Mouse (Mus musculus) B cell, adult 2 months (primary cell): ENCODE measurements at regions not wholly inside any gene's neighbourhood (a gene's known extent, or its start where the extent isn't known, plus 50 kb on each side); places are given as distances from the start of the nearest gene placed in this dataset.

Experiments
- DNase-seq, 2 experiments: peaks; one replicate each; pipeline ENCODE4 v3.0.0; 2022

DNA sequence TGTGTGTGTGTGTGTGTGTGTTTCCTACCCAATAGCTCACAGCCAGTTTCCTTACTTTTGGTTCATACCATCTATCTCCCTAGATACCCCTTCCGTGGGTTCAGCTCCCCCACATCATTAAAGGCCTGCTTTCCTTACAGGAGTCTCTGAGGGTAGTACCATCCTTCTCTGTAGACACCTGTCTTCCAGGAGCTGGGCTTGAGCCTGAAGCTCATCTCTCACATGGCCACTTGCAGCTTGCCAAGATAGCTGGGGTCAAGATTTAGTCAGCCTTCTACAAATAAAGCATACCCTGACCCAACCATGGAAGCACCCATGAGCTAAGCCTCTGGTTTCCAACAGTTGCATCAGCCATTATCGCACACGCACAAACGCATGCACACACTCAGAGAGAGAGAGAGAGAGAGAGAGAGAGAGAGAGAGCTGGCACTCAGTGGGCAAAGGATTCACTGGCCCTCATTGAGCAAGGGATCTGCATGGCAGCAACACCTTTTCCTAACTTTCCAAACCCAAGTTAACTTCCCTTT lies 88.3 kb upstream of the Pabpc6 start:
- no peak for DNase-seq

DNA sequence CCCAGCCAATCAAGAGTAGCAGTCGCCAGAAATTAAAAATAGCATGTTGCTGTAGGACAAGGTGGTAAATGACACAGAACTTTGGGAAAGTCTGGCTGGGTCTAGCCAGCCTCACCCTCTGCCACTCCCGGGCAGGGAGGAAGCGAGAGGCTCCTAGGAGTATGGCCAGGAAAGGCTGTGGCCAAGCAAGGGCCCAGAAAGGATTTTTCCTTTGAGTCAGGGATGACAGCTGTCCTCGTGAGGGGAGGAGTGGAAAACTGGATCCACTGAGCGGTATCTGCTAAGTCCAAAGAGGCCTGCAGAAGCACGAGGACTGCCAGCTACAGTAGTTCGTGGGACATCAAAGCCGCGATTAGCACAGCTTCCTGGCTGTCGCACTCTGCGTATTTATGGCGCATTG lies 87.2 kb upstream of the Pabpc6 start:
- DNase-seq, result no peak

DNA sequence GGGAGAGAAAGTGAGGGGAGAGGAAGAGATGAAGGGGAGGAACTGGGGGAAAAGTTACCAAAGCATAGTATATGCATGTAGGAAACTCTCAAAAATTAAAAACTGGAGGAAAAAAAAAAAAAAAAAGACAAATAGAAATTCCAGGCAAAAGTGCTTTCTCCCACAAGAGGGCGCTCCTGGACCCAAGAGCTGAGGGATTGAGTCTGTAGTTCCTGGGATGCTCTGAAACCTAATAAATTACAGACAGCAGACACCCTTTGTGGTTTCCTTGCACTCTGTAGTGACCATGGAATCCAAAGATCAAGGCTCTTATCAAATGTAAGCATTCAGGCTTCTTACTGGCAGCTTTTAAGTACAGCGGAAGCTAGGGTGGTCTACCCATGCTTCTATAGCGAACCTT lies 86.7 kb upstream of the Pabpc6 start:
- DNase-seq, result peak; percentile 32 to 42

DNA sequence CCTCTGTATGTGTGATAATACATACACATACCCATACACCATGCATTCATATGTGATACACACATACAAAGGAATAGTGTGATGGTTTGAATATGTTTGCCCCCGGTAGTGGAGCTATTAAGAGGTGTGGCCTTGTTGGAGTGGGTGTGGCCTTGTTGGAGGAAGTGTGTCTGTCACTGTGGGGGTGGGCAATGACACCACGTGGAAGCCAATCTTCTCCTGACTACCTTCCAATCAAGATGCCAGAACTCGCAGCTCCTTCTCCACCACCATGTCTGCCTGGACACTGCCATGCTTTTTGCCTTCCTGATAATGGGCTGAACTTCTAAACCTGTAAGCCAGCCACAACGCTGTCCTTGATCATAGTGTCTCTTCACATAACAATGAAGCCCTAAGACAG lies 86.1 kb upstream of the Pabpc6 start:
- DNase-seq, result no peak

DNA sequence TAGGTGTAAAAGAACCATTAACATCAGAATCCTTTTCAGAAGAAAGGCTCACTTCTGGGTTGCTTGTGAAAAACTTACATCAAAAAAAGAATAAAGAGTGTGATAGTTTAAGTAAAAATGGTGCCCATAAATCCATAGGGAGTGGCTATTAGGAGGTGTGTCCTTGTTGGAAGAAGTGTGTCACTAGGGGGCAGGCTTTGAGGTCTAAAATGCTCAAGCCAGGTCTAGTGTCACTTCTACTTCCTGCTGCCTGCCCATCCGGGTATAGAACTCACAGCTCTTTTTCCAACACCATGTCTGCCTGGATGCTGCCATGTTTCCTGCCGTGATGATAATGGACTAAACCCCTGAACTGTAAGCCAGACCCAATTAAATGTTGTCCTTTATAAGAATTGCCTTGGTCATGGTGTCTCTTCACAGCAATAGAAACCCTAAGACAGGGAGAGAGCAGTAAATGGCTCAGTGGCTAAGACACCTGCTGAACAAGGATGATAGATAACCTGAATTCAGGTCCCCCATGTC lies 85.4 kb upstream of the Pabpc6 start:
- no peak for DNase-seq

DNA sequence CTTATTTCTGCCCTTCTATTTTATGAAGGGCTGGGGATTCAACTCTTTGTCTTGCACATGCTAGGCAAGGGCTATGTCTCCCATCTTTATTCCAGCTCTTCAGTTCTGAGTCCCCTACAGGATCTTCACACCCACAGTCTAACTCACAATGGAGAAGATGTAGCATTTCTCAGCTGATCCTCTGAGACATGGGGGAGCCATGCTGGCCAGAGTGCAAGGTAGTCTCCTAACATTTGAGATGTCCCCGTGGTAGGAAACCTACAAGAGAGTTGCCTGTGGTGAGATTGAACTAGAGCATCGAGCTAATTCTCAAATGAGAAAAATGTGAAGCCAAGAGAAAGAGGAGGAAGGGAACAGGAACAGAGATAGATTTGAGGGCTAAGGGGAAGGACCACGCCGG lies 83.3 kb upstream of the Pabpc6 start:
- DNase-seq, result no peak

DNA sequence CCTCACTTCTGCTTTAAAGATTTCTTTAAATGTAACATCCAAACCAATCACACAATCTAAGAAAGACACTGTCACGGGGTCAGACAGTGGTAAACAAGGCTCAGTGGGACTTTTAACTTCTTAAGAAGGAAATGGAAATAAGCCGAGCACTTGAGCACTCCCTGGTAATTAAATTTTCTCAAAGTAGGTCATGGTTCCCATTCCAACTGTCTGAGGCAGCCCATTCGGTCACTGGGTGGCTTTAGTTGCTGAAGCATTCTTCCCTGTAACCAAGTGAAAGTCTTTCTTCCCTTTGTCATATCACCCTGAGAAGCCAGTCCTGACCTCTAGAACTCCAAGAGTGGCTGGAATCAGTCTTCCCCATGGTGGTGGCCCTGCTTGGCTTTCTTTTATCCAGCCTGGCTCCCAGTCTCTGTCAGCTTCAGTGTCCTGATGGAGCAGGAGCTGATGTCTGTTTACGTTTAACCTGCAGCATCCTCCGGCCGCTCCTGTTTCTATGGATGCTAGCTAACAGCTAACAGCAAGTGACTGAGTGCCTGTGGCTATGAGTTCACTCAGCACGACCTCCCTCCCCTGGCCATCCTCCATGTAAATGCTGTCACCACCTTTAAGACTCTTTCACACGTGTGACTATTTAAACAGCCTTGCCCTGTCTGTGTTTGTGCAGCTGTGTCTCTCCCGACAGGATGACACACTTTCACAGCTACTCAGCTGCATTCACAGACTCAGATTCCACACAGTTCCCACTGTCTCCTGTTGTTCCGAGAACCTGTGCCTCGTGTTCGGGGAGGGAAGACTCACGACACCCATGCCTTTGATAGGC lies 82.0 kb upstream of the Pabpc6 start:
- no peak for DNase-seq

DNA sequence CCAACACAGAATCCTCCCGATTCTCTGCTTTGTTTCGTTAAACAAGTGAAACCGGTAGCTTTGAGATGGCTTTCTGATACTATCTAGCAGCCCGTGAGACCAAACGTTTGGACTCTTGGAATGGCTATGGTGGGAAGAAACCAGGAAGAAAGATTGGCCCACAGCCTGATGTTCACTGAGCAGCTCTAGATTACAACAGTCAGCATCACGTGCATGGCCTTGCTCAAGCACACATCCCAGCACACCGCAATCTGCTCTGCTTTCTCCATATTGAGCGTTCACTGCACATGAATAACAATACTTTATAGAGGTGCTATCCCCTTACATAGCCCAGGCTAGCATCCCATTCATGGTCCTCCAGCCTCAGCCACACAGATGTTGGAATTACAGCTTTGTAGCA lies 80.5 kb upstream of the Pabpc6 start:
- DNase-seq, result no peak

DNA sequence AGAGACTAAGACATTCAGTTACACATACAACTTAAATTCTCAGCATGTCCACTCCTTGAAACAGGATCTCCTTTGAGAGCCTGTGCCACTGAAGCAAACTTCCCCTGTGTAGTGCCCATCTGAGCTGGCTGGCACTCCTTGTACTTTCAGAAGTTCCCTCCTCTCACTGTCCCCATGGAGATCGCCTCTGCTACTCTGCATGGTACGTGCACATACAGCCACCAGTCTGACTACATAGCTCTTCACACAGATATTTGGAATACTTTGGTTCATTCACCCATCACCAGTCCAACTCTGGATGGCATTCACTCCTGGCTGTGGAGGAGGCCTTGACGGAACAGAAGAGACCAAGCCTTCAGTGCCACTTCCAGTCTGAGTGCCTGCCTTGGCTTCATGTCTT lies 79.8 kb upstream of the Pabpc6 start:
- DNase-seq, result no peak

DNA sequence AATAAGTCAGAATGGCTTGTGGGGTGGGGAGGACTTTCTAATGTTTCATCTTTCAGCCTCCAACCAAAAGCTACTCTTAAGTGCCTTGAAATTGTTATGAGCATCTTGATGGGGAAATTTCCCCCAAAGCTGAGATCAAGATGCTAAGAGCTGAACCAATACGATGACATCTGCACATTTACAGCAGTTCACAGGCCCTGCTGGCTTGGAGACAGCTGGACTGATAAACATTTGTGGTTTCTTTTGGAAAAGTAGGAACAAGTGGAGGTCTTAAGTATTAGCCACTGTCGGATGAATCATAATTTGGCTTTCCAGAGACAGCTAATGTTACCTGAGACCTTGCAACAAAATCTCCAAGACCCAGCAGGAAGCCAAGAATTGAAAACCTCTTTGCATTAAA lies 78.4 kb upstream of the Pabpc6 start:
- no peak for DNase-seq

DNA sequence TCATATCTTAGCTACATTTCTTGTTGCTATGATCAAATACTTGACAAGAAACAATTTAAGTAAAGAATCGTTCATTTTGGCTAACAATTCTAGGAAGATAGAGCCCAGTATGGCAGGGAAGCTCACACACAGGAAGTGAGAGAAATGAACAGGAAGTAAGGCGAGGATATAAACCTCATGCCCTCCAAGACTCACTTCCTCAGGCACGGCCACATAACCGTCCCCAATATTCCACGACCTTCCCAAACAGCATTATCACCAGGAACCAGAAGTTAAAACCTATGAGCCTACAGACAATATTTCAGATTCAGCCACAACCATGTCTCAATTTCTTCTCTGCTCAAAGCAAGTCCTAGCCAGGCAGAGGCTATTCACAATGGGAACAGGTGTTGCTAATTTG lies 73.8 kb upstream of the Pabpc6 start:
- no peak for DNase-seq

DNA sequence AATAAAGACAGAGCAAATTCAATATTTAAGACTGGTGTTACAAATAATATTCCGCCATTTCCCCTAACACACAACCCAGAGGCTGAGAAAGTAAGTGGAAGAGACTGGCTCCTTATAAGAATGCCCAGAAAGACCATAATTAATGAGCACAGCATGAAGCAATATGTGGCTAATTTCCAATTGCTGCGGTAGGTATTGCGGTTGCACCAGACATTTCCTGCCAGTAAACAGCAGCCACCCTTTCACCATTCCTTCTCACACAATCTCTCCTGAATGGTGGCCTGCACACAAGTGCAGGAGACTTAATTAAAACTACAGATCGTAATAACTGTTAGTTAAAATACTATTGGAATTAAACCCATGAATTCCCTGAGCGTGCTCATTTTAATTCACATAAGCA lies 71.8 kb upstream of the Pabpc6 start:
- no peak for DNase-seq

DNA sequence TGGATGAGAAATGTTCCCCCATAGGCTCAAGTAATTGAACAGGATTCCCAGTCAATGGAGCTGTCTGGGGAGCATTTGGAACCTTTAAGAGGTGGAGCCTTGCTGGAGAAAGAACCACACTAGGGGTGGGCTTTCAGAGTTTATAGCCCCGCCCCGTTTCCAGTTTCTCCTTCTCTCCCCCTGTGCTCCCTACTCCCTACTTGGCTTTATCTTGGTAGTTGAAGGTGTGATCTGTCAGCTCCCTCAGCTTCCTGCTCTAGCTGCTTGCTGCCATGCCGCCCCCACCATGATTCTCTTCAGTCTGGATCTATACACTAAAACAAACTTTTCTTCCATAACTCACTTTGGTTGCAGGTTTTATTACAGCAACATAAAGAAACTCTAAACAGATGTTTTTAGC lies 59.5 kb upstream of the Pabpc6 start:
- no peak for DNase-seq

DNA sequence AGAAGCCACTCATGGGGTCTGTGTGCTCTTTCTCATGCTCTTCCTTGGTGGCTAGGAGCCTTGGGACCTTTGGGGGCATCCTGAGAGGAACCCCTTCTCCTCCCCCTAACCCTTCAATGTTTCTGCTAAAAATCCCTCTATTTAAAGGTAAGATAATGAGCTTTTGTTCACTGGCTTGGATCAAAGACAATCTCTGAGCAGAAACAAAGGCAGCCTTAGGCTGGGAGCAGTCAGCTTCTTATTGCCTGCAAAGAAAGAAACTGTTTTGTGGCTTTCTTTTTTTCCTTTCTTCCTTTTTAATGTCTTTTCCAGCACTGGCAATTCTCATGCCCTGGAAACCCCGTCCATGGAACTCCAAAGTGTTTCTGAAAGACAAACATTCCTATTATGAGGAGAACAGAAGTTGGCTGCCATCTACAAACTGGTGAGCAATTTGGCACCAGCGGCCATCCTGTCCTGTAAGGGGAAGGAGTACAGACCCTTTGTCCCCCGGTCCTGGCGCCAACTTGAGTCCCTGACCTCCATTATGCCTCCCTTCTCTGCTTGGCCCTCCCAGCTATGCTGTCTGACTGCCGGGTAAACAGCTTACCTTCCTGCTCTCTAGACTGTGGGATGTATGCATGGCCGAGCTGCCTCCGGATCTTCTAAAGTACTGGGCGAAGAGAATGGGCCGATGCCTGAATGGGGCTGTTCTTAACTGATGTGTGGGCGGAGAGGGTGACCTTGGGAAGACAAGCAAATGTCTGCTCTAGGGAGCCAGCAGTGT lies 56.4 kb upstream of the Pabpc6 start:
- no peak for DNase-seq

DNA sequence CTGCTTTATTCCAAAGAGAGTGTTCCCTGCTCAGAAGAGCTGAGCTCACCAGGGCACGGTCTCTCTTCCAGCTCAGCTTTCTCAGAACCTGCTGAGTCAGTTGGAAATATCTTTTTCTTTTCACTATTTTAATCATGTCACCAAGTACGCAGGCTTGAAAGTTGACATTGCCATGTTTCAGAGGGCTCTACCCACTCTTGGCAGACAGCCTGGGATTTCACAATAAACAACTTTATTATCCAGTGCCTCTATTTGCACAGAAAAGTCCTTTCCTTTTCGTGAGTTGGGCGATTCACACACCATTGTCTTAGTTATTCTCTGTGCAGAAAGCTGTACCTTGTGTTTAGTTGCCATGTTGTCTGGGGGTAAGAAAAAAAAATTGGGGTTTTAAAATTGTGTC lies 54.0 kb upstream of the Pabpc6 start:
- no peak for DNase-seq

DNA sequence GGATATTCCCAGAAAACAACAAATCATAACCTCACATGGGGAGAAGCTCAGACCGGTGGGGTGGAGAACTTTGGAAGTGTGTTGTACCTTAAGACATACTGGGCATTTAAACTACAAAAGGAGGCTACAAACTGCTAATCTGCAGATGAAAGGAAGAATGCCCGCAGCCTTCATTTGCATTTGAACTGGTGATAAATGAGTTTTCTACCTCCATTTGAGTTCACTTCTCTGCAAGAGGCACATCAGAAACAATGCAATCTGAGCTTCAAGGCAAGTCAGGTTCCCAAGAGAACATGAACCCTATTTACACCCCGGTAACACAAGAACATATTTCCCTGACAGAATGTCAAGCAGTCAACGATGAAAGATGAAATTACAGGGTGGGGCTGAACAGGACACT lies 53.2 kb upstream of the Pabpc6 start:
- DNase-seq, result no peak
